Mouse (Mus musculus) gastrocnemius, postnatal 36 days (tissue): ENCODE measurements at regions not wholly inside any gene's neighbourhood (a gene's known extent, or its start where the extent isn't known, plus 50 kb on each side); places are given as distances from the start of the nearest gene placed in this dataset.
"Not testable (repeated sequence)": the region's sequence is repeated elsewhere in the genome, so short reads cannot be mapped to it uniquely, and the experiment has no call there.

Experiments
- DNase-seq, 2 experiments: peaks; one replicate each; pipeline ENCODE4 v3.0.0; 2022
- intact Hi-C: fragments of 180-260 bp; cut with DNase I; formaldehyde crosslinking; loops from one replicate; pipeline ENCODE4 v1.15.1; 2025

DNA sequence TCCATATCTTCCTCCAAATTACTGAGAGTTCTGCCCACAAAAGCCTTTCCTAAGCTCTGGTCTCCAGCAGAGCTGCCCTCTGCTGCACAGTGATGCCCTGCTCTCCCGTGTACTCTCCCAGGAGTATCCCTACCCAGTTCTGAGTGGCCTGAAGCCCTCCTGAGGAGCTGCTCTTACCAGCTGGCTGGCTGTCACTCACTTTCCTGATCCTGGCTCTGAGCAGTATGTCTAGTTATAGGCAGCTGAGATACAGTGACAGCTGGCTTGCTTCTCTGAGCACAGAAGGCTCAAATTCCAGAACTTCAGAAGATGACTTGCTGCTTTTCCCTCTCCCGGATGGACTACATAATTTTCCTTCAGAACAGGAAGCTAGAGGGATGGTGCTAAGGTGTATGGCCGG lies 257.1 kb downstream of the Pou4f1 start:
- no peak for DNase-seq
- intact Hi-C loops, result no loop called here

DNA sequence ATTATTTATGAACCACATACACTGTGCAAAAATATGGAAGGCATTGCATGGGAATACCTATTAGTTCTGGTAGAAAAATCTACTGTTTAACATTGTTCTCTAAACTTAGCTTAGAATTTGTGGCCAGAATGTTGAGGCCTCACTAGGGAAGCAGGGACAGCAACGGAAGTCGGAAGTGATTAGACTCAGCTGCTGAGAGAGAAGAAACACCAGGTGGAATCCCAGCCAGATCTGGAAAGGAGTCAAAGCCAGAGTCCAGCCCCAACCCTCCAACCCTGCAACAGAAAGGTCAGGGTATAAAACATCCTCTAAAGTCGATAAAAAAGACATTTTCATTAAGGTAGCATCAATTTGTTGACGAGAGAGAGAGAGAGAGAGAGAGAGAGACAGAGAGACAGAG lies 258.9 kb downstream of the Pou4f1 start:
- intact Hi-C loops, result no loop called here
- no peak for DNase-seq

DNA sequence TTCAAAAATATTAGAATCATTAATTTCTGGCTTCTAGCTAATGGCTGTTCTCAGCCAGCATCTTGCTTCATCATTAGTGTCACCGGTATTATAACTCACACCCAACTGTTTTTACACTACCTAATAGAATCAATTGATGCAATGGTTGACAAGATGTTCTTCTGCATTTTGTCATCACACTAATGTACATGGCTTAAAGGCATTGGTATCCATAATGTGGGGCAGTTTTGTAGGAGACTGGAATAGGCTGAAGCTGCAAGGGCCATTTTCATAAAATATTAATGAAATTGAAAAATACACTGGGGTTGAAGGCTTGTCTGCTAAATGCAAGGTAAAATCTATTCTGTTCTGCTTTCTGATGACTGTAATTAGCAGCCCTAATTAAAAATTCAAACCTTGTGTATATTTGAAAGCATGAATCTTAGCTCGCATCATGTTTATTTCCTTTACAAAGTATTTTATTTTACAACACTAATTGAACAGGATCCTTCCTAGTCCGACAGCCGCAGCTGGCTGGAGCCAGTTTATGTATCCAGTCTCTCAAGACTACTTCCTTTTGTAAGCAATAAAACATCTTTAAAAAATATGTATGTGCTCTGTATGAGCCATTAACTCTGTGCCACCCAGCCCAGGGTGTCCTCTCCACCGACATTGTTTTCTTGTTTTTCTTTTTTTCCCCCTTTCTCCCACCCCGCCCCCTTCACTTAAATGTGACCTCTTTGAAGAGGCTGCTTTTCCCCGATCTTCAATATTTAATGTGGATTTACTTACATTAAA lies 259.6 kb downstream of the Pou4f1 start:
- intact Hi-C loops, result no loop called here
- no peak for DNase-seq

DNA sequence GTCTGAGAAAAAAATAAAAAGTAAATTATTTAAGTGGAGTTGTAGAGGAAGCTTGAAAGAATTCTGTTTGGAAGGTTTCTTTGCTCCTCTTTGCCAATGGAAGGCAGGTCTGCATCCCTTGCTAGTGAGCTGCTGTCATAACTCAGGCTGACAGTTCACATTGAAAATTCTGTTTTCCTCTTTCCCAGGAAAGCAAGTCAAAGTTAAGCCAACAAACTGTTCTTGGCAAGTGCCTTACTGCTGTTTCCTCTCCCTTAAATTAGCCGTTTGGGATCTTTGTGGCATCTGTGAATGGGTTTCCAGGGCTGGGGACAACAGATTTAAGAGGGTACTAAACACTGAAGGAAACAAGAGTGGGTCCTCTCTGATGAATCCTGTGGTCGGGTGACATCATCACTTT lies 261.2 kb downstream of the Pou4f1 start:
- intact Hi-C loops, result no loop called here

DNA sequence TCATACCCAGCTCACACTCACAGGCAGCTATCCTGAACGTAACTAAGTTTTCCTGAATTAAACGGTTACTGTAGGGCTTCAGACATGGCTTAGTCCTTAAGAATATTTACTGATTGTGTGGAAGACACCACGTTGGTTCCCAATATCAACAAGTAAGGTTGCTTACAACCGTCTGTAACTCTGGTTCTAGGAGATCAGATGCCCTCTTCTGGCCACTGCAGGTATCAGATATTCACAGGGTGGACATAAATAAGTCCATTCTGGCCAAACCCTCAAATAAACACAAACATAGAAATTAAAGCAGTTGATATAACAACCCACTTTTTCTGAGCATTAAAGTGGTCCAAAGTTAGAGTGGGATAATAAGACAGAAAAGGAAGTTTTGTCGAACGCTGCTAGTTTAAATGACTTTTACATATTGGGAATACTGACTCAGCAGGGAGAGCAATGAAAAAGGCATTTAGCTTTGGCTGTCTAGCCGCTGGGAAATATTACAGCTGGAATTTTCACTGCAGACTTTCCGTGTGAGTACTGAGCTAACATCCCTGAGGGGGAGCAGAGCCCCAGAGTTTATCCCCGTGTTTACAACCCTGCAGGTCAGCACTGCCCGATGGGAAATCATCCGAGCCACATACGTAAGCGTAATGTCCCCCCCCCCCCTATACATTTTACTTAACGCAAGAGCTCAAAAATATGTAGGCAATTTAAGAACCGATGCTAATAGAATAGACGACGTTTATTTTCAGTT lies 264.4 kb downstream of the Pou4f1 start:
- intact Hi-C loops, result no loop called here
- no peak for DNase-seq

More for the DNA sequence above, 261.2 kb downstream of the Pou4f1 start:
- no peak for DNase-seq

DNA sequence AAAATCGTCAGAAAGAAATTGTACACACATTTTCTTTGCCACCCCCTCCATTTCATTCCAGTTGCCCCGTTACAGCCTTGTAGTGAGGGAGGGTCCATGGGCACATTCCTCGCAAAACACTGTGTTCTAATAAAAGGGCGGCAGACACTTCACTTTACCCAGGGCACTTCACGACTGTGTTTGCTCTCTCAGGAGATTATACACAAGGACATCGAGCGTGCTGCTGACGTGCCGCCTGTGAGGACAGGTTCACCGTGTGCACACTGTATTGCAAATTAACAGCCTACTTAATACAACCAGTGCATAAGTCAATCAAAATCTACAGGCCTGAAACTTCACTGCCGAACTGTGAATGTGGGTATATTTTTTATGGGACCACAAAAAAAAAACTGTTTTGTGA lies 274.6 kb downstream of the Pou4f1 start:
- no peak for DNase-seq
- intact Hi-C loops, result no loop called here

DNA sequence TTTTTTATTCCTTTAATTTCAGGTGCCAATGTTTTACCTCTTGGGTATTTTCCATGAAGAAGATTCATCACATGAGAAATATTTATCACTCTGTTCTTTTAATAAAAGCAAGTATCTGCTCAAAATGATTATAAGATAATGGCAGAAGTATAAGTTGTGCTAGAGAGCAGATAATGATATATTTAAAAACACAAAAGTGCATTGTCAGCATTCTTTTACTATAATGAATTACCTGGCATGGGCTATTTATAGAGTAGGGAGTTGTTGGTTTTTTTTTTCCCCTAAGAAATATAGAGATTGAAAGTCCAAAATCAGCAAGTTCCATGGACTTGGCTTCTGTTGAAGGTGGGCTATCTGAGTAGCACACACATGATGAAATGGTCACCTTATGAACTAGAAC lies 292.7 kb downstream of the Pou4f1 start:
- DNase-seq, result no peak
- intact Hi-C loops, result no loop called here

DNA sequence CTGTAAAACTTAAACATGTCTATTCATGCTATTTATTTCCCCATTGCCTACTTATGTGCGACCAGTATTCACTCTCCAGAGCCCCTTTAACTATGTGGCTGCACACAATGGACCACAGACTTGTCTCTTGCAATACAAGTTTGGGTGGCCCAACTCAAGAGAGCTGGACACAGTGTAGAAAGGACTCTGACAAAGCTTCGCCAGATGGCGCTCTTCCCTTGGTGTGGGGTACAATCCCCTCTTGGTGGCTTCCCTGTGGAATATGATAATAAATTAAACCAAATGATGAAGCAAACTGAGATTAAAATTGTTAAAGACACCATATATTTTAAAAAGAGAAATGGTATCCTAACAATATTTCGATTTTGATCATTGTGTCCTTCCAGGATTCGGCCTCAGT lies 302.6 kb upstream of the Ednrb start:
- DNase-seq, result no peak
- intact Hi-C loops, result loop anchor here (10.0 kb wide), 1 partner anchor 668 kb away; no protein-coding TSS in a partner anchor

DNA sequence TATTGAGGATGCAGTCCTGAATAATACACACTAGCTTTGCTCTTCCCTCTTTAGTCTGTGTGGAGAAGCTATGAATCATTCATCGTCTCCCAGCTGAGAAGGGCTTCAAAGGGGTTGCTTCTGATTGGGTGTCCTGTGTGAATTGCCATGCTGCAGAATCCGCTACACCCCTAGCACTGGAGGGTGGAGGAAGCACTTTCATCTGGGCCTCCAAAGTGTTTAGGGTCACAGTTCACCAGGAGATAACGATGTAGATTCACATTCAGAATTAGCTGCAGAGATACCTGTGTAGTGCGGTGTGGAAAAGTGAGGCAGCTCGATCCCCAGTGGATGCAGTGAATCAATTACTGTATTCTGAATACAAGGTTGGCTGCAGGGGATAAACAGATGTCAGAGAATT lies 301.2 kb upstream of the Ednrb start:
- intact Hi-C loops, result loop anchor here (10.0 kb wide), 1 partner anchor 669 kb away; no protein-coding TSS in a partner anchor
- DNase-seq, result no peak

DNA sequence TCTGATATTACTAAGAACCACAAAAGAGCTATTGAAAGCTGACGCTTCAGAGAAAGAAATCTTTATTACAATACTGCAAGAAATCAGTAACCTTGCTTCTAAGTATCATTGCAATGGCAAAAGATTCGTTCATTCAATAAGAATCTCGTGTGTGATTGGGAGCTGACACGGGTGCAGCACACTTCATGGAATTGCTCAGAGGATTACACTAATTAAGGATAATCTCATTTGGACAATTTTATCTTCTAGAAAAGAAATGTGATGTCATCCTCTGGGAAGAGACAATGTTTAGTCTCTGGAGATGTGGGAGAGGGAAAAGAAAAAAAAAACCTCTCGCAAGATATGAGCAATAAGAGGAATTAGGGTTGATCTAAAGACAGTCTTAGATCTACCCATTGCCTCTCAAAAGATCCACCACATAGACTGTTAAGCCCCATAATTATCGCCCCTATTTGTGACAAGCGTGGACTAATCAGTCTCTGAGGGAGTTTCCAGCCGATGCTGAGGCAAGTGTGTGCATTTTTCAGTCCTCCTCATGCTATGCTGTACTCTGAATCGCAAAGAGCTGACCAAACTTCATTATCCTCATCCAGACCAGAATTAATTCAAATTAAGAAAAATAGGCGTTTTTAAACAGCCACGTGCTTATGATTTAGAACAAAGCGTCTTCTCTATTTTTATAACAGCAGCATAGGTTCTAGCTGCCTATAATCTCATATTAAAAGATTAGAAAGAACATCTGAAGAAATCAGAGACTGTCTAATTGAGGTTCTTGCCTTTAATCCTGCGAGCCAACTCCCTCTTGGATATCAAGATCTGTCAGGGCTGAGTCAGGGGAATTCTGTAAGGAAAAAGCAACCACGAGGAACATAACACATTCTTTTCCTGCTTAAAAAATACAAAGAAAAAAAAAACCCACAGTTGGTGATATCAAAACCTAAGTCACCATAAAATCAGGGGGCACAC lies 271.1 kb upstream of the Ednrb start:
- intact Hi-C loops, result no loop called here
- no peak for DNase-seq

DNA sequence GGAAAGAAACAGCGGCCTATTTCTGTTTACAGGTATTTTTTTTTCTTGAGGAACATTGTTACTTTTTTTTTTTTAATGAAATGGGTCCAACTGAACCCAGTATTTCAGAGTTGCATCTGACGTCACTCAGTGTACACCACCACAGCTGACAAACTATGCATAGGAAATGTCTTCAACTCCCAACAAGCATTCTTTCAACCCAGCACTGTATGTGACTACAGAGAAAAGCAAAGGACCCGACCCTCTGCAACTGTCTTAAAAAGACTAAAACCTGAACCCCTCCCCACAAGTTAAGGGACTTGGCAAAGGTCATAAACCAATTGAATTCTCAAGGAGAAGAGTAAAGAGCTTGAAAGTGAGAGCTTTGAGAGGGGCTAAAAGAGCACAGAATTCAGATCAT lies 270.0 kb upstream of the Ednrb start:
- intact Hi-C loops, result no loop called here
- DNase-seq, result no peak

DNA sequence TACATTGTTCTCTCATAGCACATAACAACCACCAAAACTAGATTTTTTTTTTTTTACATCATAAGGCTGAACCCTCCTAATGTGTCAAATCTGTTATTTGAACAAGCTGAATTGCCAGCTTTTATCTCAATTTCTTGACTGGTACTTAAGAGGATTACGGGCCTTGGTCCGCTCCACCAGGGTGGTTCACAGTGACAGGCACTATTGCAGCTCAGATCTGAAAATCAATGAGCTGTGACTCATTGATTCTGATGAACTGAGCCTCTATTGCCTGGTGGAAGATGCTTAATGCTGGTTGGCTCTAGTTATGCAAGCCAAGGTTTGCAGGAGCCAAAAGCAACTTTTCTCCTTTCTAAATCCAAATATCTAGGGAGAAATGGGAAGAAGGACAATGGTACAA lies 269.2 kb upstream of the Ednrb start:
- intact Hi-C loops, result no loop called here

DNA sequence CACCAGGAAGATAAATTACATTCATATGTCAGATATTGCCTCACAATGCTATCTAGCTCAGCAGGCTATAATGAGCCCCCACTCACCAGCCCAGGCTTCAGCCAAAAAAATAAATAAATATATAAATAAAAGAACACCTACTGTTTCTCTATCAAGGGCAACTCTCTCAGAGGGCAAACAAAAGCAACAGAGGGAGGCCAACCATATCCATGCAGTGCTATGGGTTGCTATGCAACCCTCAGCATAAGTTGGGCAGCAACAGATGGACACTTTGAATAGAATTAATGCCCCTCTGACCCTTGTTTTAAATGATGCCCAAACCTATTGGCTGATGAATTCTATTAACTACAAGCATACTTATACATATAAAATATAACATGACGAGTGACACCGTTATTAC lies 242.2 kb upstream of the Ednrb start:
- no peak for DNase-seq
- intact Hi-C loops, result no loop called here

More for the DNA sequence above, 269.2 kb upstream of the Ednrb start:
- no peak for DNase-seq

DNA sequence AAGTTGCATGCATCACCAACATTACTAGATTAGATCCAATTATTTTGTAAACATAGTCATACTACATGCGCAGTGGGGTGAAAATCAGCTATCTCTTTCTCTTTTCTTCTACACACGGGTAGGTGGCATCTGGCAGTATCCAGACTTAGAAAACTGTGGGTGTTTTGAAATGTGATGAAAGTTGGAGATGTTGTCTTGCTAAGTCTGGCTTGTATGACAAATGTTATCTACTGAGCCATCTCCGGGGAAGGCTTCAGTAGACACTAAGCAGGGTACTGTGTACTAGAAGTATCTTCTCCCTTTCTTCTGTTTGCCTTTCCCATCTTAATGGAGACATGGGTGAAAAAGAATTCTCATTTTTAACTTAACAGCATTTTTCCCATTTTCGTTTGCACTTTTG lies 220.0 kb upstream of the Ednrb start:
- DNase-seq, intact Hi-C loops: not testable (repeated sequence)

DNA sequence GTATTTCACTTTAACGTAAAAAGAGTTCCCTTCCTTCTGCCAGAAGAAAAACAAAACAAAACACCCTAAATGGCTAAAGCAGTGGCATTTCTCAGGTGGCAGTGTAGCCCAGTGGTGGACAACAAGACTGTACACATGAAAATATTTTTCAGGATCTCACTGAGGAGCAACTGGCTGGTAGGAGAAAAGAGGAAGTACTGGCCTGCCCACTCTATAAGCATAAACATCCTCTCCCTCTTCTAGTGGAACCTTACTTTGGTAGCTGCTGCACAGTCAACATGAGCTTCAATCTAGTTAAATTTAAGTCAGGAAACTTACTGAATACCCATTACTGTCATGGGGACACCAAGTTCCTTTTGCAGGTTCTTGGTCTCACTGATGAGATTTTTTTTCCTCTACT lies 209.5 kb upstream of the Ednrb start:
- intact Hi-C loops, result no loop called here
- DNase-seq, result no peak

DNA sequence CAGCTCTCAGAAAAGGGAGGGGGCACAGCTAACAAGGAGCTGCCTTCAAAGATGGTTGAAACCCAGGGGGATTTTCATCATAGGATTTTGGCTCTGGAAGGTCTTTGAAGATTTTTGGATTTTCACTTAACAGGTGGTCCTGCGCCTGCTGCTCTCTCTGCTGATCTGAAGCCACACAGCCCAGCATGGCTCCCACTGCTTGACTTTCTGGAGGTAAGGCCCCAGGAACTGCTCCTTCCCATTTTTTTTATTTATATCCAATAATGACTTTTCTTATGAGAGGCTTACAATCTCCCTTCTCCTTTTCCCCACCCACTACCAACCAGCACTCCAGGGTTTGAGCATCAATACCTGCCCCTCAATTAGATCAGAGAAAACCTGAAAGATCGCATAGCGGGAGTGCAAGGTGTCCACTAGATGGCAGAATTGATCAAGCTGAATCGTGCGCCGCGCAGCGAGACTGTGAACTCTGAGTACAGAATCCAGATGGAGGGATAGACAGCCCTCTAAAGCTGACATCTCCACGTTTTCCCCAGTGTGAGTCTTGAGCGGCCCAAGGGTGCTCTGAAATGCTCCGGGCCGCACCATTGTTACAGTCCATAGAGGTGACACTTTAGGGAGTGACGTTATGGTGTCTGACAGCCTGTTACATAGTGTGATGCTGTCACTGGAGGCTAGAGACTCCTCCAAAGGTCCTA lies 194.6 kb upstream of the Ednrb start:
- no peak for DNase-seq
- intact Hi-C loops, result loop anchor here (2.0 to 10.0 kb wide), 3 partner anchors 331 to 776 kb away; partner anchors contain the start of gene Pou4f1

DNA sequence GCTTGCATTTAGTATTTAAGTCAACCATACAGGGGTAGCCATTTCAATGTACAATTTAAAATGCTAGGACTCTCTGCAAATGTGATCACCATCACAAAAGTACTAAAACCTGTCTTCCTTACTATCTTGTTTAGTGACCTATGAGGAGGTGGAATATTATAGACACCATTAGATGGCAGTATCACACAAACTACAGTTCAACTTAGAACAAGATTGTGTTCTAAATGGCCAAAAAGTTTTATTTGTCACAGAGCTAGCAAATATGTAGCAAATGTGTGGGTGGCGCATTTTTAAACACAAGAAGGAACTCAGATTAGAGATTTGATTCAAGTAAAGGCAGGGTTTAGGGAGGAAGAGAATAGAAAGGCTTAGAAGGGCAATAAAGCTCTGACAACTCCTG lies 189.4 kb upstream of the Ednrb start:
- intact Hi-C loops, result loop anchor here (10.0 kb wide), 1 partner anchor 431 kb away; the partner anchor contains the start of gene Pou4f1

DNA sequence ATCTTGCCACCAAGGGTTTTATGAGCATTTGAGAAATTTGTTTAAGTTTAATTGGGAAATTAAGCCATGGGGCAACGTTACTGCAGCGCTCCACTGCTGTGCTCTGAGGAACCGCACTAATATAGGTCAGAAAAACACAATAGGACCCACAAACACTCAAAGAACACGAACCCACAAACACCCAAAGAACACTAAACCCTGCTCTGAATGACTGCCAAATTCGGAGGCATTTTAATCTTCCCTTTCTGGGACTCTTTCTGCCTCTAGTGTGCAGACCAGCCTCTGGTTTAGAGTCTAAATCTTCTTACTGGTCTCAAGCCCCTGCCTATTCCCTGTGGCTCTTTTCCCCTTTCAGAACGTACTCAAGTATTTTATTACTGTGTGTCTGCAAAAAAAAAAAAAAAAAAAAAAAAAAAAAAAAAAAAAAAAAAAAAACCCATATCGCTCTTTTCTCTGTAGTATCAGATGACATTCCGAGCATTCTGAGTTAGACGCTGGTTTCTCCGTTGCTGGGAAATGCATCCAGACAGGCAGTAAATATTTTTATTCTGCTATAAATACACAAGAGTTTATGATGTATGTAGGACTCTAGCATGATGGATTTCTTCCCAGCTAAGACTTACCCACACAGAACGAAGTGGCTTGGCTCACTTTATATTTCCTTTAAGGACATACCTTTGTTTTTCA lies 186.7 kb upstream of the Ednrb start:
- no peak for DNase-seq
- intact Hi-C loops, result loop anchor here (10.0 kb wide), 1 partner anchor 434 kb away; the partner anchor contains the start of gene Pou4f1

More for the DNA sequence above, 189.4 kb upstream of the Ednrb start:
- no peak for DNase-seq
